Mouse (Mus musculus) kidney, postnatal 25 days (tissue): ENCODE results near the gene Gm45713.
A peak's percentile ranks its signal among the peaks of the same experiment; 100 is the strongest.
"Not testable (repeated sequence)": the region's sequence is repeated elsewhere in the genome, so short reads cannot be mapped to it uniquely, and the experiment has no call there.

ENCODE experiments used
- DNase-seq, 2 experiments: peaks; one replicate each; pipeline ENCODE4 v3.0.0; 2021; ENCODE audit warnings: mixed read lengths in 2 of 2

The Gm45713 gene

DNA sequence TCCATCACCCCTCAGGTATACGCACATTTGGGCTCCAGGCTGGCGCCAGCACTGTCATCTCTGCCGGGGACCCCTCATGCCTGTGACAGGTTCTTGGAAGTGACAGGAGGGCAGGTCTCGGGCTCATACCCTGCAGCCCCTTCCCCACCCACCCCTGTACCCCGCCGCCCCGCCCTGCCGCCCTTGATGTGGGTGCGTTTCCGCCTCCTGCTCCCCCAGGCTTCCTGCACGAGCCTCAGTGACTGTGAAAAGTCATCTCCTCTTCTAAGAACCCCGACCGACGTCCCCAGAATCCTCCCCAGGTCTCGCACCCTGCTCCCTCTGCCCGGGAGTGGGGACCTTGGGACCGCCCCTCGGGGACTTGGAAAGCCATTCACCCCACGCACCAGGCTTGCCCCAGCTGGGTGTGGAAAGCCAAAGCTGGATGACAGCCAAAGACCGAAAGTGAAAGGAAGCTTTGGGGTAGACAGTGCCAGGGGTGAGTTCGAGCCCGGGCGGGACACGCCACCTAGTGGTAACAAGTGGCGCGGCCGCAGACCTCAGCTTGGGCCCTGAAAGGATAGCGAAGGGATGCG is at the start of gene Gm45713, which contains the start of gene Flt3l:
Gene Gm45713 (minus strand): TSS at position 239 of the 575 bp plus-strand sequence.
Gene Flt3l (minus strand): TSS at position 440 of the 575 bp plus-strand sequence.
- DNase-seq: peak; percentile 93 to 95

DNA sequence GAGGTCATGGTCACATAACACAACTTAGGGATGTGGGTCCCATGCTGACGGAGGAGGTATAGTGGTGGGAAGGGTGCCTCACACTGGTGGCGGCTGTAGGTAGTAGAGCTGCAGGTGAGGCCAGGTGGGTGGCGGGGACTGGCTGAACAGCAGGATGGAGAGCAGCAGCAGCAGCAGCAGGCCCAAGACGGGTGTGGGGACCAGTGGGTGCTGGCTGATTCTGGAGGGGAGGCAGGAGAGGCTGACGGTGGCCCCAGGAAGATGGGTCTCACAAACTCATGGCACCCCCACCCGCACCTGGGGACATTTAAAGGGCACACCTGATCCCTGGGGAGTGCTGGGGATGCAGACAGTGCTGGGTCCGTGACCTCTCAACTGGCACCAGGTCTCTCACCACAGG is 47.6 kb upstream of the Gm45713 start:
- no peak for DNase-seq

DNA sequence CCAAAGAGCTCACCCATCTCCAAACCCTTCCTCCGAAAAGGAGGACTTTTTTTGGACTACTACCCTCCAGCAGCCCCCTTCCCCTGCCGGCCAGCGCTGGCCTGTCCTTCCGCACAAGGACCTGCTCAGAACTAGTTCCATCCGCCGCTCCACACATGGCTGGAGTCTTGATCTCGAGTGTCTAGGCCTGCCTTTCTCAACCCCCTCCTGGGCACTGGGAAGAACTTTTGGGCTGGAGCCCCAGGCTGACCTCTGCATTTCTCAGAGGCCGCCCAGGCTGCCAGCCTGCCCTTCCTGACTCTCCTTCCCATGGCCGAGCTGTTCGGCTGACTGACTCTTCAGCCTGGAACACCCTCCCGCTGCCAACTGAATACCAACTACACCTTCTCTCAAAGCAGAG is 46.6 kb upstream of the Gm45713 start:
- DNase-seq: peak; percentile 32 to 69

DNA sequence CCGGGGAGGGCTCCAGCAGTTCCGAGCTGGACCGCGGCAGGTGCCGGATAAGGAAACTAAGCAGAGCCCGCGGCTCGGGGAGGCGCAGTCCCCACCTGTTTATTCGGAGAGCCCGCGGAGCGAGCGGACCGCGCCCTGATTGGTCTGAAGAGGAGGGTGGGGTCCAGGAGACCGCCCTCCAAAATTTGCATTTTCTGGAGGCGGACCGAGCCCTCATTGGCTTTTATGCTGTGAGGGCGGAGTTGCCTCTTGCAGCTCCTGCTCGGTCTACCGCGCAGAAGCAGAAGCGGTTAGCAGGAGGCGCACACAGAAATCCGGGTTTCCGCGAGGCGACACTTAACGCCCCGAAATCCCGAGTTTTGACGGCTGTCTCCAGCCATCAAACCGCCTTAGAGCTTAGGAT is 46.2 kb upstream of the Gm45713 start:
- DNase-seq: peak; percentile 91 to 97

DNA sequence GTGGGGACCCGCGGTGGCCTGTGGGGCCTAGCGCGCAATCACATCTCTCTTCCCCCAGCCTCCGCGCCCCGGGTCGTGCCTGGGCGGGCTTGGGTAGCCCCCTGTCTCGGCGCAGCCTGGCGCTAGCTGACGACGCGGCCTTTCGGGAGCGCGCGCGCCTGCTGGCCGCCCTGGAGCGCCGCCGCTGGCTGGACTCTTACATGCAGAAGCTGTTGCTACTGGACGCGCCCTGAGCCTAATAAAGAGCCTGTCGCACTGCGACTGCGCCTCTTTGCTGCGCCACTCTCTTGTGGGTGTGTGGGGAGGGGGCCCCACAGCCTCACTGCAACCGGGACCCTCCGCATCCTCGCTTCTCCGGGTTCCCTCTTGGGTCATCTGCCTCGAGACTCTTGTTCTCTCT is 45.5 kb upstream of the Gm45713 start:
- DNase-seq: no peak

DNA sequence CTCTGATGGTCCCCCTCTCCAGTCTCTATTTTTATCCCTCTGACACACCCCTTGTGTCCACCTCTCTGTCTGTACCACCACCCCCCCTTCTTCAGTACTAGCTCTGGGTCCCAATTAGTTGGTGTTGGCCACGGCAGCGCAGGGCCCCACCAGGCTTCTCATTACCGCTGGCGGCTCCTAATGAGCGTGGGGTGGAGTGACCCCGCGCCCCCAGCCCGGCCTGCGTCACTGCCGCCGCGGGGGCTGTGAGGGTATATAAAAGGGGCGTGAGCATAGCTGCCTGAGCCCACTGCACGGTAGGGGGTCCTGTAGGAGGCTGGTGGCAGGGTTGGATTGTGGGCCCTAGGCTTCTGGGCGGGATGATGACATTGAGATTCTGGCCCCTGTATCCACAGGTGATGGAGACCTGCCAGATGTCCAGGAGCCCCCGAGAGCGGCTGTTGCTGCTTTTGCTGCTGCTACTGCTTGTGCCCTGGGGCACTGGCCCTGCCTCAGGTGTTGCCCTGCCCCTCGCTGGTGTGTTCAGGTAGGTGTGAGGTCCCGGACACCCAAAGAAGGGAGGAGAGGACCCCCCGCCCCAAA is 45.0 kb upstream of the Gm45713 start, which contains the start of gene Pth2:
Gene Pth2 (plus strand): TSS at position 100 of the 582 bp plus-strand sequence.
- DNase-seq: no peak

DNA sequence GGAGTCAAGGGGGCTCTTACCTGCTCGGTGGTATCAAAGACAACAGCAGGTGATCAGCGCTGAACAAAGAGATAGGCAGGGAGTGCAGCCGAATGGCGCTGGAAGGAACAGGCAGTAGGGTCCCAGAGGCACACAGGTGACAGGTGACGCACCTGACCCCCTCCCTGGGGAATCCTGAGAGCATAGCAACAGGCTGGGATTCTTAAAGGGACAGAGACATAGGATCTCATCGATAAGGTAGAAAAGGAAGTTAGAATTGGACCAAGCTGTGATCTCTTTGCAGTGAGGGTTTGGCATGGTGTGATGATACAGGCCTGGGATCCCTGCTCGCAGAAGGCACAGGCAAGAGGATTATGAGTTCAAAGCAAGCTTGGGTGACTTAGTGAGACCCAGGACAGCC is 43.4 kb upstream of the Gm45713 start, which contains the start of gene Gfy:
Gene Gfy (minus strand): TSS at position 101 of the 400 bp plus-strand sequence.
- no peak for DNase-seq

DNA sequence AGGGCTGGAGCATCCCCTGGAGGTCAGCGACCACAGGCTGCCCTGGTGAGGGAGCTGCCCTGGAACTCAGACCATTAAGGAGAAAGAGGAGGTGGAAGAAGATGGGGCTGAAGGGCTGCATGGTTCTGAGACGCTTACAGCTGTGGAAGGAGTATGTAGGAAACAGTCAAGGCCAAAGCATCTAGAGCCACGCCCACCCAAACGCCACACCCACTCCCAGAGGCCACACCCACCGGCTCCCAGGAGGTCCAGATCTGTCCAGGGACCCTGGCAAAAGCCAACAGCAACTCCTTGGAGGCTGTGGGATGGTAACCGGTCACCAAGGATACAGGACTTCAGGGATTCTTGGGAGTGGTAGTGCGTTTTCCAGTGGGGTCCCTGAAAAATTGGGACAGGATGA is 42.5 kb upstream of the Gm45713 start:
- DNase-seq: no peak

DNA sequence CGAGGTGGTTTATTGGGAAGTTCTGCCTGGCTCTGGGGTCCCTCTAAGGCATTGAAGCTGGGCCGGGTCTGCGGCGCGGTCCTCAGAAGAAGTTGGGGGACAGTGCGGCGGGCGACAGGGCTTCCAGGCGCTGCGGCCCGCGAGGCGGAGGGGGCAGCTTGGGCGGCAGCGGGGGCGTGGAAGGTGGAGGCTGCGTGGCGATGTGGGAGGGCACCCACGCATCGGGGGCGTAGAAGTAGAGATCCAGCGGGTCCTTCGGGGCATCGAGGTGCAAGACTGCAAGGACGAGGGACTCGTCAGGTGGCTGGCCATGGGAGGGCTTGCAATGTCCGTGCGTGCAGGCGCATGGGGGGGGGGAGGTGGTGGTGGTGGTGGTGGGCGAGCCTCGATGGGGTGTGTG is 40.3 kb upstream of the Gm45713 start:
- DNase-seq: no peak

DNA sequence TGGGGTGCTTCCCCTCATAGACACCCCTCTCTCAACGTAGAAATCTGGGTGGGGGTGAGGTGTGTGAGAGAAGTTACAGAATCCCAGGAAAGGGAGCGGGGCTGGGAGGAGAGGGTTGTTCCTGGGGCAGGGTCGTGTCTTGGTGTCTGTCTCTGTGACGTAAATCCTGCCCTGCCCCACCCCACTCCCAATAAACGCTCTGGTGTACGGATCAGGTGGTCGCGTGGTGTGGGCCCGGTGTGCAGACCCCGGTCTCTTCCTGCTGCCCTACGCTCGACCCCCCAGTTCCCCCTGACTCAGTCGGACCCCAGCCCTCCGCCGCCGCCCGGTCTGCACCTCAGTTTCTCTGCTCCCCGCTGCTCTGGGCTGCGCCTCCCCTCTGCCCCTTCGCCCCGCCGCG is 39.9 kb upstream of the Gm45713 start:
- no peak for DNase-seq

DNA sequence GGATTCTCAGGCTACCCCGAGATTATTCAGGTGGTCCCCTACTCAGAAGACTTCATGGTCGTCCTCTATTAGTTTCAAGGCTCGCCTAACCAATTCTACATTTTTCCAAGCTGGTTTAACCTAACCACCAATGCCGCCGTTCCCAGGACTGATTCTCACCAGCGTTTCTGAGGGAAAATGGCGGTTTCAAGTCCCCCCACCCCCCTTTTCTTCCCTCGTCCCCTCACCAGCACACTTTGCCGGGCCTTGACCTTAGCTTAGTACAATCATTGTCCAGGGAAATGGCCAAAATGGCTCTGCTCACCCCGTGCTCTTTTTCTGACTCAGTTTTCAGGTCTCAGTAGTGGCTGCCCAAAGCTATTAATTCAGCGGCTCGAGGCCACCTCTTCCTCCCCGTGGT is 39.4 kb upstream of the Gm45713 start:
- DNase-seq: no peak

DNA sequence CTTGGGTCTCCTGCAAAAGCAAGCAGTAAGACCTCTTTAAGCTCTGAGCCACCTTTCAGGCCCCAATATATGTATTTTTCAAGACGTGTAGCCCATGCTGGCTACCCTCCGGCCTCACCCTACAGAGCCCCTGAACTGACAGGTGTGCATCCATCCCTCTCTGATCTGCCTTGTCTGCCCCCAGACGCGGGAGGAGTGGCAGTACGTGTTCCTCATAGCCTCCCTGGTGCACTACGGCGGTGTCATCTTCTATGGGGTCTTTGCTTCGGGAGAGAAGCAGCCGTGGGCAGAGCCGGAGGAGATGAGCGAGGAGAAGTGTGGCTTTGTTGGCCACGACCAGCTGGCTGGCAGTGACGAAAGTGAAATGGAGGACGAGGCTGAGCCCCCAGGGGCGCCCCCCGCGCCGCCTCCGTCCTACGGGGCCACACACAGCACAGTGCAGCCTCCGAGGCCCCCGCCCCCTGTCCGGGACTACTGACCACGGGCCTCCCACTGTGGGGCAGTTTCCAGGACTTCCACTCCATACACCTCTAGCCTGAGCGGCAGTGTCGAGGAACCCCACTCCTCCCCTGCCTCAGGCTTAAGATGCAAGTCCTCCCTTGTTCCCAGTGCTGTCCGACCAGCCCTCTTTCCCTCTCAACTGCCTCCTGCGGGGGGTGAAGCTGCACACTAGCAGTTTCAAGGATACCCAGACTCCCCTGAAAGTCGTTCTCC is 38.7 kb upstream of the Gm45713 start:
- DNase-seq: no peak

DNA sequence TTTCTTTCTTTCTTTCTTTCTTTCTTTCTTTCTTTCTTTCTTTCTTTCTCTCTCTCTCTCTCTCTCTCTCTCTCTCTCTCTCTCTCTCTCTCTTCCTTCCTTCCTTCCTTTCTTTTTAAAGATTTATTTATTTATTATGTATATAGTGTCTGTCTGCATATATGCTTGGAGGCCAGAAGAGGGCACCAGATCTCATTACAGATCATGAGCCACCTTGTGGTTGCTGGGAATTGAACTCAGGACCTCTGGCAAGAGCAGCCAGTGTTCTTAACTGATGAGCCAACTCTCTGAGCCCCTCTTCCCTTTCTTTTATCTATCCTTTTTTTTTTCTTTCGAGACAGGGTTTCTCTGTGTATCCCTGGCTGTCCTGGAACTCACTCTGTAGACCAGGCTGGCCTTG is 37.7 kb upstream of the Gm45713 start:
- DNase-seq: not testable (repeated sequence)

DNA sequence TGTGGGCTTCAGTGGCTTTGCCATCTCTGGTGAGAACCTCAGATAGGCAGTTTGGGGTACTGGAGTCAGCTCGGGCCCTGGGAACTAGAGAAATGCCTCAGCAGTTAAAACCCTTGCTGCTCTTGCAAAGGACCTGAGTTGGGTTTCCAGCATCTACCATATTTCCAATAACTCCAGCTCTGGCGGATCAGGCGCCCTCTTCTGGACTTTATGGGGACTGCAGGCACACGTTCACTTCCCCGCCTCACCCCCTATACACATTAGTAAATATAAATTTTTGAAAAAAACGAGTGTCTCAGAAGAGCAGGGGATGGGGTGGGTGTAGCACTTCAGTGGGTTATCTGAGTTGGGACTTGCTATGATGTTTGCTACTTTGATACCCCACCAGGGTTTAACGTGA is 36.9 kb upstream of the Gm45713 start:
- DNase-seq: peak in 1 of 2 experiments; percentile 29

DNA sequence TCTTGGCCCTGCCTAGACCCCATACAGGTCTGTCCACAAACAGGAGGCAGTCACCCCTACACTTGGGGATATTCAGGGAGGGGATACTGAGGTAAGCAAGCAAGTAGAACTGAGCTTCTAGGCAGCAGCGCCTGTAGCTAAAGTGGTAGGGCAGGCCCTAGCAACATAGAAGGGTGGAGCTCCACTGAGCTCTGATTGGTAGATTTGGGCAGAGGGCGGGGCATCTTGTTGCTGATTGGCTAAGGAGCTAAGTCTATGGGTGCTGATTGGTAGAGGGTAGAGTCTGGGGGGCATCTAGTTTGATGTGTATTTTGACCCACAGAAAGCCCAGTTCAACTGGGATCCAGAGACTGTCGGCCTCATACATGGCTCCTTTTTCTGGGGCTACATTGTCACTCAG is 33.5 kb upstream of the Gm45713 start:
- DNase-seq: no peak

DNA sequence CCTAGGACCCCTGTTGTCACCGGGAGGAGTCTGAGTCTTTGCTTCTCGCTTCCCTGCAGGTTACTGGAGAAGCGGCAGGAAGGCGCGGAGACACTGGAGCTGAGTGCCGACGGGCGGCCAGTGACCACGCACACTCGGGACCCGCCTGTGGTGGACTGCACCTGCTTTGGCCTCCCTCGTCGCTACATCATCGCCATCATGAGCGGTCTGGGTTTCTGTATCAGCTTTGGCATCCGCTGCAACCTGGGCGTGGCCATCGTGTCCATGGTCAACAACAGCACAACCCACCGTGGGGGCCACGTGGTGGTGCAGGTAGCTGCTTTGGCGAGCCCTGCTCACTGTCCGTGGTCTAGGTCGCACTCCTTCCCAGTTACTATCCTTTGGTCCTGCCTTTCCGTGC is 32.6 kb upstream of the Gm45713 start:
- no peak for DNase-seq

DNA sequence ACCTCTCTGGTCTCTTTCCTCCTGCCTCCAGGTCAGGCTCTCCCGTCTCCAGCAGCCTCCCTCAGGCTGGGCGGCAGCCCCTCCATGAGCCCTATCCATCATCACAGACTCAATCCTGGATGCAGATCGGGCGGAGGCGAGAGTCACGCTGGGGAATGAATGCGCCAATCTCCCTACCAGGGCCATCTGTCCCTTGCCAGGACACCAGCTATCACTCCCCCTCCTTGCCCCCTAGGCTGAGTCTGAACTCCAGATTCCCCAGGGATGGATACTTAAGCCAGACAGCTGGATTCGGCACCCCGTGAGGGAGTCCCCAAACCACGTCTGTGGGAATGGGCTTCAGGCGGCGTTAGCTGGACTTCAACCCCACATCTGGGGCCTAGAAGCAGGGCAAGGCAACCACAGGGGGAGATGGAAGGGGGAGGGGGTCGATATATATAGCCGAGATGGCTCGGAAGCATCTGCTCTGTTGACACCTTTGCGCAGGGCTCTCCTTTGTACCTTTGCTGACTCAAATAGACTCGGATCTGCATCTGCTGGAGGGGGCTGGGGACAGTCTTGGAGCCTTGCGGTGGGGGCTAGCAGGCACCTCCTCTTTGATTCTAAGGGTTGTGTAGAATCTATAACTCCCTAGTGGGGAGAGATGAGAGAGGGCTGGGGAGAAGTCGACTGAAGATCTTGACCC is 31.9 kb upstream of the Gm45713 start:
- no peak for DNase-seq

DNA sequence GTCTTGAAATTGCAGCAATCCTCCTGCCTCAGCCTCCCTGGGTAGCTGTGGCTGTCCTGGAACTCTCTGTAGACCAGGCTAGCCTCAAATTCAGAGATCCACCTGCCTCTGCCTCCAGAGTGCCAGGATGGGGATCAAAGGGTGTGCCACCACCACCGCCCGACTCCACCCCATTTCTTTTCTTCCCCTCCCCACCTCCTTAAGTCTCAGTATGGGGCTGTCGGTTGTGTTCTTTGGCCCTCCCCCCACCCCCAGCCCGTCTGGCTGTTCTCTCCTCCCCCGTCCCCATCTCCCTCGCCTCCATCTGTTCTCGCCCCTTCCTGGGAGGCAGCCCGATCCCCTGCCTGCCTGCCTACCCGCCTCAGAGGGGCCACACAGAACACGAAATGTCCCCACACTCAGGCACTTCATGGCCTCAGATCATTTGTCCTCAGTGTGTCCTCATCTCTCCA is 30.9 kb upstream of the Gm45713 start:
- no peak for DNase-seq

DNA sequence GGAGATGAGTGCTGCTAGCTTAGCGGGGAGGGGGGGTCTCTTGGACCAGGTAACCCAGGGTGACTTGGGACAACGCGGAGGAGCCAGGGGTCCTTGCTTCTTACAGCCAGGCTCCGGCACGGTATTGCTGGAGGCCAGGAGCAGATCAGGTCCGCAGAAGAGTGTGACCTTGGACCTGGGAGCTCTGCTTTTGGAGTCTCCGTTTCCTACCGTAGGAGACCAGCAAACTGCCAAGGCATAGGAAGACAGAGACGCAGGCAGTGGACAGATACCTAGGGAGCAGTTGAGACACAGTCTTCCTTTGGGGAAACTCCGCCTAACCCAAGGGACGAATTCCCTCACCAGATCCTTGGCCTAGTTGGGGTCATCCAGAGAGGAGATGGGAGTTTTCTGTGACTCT is 29.7 kb upstream of the Gm45713 start:
- DNase-seq: no peak

DNA sequence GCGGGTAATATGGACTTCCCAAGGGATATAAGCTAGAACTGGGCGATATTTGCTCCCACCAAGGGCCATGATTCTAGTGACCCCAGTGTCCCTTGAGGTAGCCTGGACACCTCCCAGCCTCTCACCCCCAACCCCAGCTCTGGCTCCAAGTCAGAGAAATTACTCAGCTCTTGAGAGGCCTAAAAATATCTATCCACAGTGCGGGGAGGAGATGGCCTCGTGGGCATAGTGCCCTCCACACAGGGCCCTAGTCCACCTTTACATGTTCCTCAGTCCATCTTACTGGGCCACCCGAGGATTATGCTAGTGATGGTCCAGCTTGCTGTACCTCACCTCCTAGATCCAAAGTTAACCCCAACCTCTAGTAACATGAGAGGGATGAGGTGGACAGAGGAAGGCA is 28.8 kb upstream of the Gm45713 start:
- DNase-seq: no peak

DNA sequence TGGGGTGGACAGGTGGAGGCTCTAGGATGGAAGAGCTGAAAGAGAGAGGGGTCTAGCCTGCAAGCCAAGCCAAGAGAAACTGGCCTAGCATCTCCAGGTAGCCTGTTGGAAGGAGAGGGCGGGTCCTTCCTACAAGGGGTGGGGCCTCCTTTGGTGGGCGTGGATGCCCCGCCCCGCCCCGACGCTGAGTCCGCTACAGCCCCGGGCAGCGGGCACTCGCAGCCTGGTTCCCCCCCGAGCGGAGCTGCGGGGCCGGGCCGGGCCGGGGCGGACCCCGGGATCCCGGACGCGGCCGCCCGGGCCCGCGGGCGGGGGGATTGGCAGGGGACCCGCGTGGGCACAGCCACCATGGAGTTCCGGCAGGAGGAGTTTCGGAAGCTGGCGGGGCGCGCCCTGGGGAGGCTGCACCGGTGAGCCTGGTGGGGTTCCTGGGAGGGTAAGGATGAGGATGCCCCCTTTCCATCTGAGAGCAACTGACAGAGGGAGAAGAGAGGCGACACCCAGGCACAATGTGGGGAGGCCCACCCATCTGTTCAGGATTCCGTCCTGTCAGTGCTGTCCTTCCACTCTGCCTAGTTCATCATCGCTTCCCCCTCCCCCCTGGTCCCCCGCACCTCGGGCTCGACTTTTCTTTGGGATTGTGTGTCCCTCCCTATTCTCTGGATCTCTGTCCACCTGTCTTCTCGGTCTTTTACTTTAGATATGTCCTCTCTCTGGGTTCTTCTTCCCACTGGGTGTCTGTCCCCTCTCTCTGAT is 27.9 kb upstream of the Gm45713 start, which contains the start of gene Slc17a7:
Gene Slc17a7 (plus strand): TSS at position 215 of the 756 bp plus-strand sequence.
- DNase-seq: peak; percentile 48 to 61

DNA sequence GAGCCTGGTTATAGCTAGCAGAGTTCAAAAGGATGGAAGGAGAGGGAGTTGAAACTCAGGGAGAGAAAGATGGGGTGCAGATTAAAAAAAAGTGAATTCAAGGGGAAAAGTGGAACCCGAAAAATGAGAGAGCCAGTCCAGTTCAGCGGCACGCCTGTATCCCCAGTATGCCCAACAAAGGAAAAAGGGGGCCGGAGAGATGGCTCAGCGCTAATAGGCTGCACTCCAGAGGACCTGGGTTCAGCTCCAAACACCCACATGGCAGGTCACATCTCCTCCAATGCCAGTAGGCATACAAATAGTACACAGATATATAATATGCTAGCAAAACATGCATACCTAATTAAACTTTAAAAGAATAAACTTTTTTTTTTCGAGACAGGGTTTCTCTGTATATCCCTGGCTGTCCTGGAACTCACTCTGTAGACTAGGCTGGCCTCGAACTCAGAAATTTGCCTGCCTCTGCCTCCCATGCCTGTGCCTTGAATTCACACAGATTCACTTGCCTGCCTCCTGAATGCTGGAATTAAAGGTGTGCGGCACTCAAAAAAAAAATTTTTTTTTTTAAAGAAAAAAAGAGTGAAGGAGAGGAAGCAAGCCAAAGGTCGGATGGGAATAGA is 27.1 kb upstream of the Gm45713 start:
- DNase-seq: no peak
